Mouse (Mus musculus): ENCODE measurements around the gene Pnrc2.

Pnrc2 gene

GRCm38 (mm10) chr4:135873526-135874202 is at the start of gene Pnrc2:
TSS of gene Pnrc2 (minus strand) at chr4:135873850.
- peak; percentile 98 for DNase-seq

DNA sequence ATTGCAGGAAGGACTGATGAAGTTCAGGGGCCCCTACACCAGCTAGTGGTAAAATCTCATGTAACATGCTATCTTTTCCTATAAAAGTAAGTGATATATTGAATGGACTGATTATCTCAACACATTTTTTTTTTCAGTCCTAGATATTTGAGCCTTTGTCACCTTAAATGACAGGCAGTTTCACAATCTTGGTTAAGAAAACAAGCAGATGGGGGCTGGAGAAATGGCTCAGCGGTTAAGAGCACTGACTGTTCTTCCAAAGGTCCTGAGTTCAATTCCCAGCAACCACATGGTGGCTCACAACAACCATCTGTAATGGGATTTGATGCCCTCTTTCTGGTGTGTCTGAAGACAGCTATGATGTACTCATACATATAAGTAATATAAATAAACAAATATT is 48.5 kb upstream of the Pnrc2 start:
- DNase-seq: no peak

GRCm38 (mm10) chr4:135921257-135922120 is 47.8 kb upstream of the Pnrc2 start:
- no peak for DNase-seq

DNA sequence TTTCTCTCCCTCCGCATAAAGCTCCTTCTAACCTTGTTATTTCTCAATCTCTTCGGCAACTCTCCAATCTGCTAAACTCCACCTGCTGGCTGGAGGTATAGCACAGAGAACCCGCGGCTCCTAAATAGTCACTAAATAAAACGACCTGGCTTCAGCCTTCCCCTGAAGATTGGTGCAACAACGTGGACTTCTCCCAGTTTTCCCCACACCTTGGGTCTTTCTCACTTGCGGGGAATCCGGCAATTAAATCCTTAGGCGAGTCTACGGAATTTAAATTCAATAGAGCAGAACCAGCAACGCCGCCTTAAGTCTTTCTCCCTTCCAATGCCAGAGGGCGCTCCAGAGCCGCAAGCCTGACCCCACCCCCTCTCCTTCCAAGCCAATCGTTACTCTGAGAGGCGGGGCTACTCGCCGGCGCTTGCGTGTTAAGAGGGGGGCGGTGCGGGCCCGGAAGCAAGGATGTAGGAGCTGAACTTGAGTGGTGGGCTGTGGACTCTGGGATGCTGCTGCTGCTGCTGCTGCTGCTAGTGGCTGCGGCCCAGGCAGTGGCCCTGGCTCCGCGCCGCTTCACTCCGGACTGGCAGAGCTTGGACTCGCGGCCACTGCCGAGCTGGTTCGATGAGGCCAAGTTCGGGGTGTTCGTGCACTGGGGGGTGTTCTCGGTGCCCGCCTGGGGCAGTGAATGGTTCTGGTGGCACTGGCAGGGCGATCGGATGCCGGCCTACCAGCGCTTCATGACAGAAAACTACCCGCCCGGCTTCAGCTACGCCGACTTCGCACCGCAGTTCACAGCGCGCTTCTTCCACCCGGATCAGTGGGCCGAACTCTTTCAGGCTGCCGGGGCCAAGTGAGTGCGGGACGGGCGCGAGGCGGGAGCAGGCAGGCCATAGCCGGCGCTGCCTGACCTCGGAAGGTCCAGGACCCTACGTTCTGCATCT is 46.9 kb upstream of the Pnrc2 start, which contains the start of gene Fuca1:
Fuca1 (plus strand) TSS at position 432 of the 938 bp plus-strand sequence.
- peak; percentile 98 for DNase-seq

DNA sequence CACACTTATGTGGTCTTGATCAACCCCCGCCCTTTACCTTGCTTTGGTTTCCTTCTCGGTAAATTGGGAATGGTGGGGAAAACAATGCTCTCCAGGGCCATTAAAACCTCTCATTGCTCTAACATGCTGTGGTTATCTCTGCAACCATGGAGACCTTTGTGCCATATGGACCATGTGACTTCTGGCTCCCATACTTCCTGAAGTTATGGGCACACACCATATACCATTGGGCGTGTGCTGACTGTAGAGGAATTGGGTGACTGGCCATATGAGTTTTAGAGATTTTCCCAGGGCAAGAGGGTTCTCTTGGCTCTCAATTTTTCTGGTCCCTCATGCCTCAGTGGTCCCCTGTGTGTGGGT is 45.6 kb upstream of the Pnrc2 start:
- DNase-seq: no peak

GRCm38 (mm10) chr4:135918635-135919279 is 45.1 kb upstream of the Pnrc2 start:
- DNase-seq: no peak

GRCm38 (mm10) chr4:135913433-135913832 is 39.8 kb upstream of the Pnrc2 start:
- DNase-seq: no peak

- peak; percentile 88 for DNase-seq
These were observed 39.2 kb upstream of the Pnrc2 start for GRCm38 (mm10) chr4:135912835-135913234.

DNA sequence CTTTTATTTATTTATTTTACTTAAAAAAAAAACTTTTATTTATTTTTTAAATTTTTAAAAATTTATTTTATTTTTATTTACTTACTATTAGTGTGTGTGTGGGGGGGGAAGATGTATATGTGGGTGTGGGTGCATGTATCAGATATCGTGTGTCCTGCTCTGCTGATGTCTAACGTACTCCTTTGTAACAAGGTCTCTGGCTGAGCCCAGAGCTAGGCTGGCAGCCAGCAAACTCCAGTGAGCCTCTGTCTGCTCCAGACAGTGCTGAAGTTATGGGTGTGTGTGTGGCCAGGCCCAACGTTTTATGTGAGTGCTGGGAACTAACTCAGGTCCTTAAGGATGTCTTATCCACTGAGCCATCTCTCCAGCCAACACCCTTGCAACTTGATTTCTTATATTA is 38.5 kb upstream of the Pnrc2 start:
- no peak for DNase-seq

GRCm38 (mm10) chr4:135911531-135911930 is 37.9 kb upstream of the Pnrc2 start:
- DNase-seq: no peak

- DNase-seq: no peak
These were observed 35.8 kb upstream of the Pnrc2 start for GRCm38 (mm10) chr4:135909326-135910066.

- DNase-seq: no peak
These were observed 33.0 kb upstream of the Pnrc2 start for GRCm38 (mm10) chr4:135906633-135907032.

GRCm38 (mm10) chr4:135904810-135905209 is 31.2 kb upstream of the Pnrc2 start:
- no peak for DNase-seq

DNA sequence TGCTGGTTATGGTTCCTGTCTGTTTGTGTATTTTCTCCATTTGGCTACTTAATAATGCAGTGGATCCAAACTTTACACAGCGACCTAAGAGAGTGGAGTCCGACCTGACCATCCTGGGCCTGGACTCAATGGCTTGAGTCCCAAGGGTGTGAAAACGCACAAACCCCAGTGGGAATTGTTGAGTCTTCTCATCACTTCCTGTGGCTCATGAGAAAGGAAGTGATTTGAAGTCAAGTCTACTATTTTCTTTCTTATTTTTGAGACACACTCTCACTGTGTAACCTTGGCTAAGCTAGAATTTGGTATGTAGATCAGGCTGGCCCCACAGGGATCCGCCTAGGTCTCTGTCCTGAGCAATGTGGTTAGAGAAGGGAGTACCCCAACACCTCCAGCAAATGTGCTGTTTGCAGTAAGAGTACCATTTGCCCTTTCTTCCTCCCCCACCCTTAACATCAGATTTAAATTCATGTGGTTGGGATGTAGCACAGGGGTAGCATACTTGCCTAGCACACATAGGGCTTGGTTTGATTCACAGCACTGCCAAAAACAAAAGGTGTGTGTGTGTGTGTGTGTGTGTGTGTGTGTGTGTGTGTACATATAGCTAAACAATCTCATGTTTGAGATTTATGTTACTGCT is 29.1 kb upstream of the Pnrc2 start:
- no peak for DNase-seq

- DNase-seq: no peak
These were observed 26.4 kb upstream of the Pnrc2 start for GRCm38 (mm10) chr4:135900008-135900407.

GRCm38 (mm10) chr4:135899050-135899448 is 25.4 kb upstream of the Pnrc2 start:
- DNase-seq: no peak

DNA sequence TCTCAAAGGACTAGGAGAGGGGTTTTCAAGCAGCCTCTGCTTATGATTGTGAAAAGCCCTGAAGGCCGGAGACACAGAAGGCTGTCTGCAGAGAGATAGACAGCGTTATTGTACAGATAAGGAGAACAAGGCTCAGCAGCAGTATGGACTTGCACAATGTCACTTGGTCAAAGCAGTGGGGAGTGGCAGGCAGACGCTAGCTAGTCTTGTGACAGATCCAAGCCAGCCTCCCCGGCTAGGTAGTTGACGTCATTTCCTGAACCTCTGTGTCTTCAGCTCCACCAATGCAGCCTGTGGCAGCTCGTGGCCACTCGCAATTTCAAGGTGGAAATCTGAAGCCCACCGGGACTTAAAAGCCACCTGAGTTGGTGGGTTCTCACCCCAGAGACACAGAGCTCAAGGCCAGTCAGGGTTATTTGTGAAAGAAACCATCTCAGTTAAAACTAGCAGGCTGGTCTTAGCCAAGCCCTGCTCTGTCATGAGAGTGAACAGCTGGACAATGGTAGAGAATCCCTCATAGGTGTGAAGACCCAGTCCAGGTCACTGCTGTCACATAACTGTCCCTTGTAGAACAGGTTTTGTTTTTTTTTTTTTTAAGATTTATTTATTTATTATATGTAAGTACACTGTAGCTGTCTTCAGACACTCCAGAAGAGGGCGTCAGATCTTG is 24.9 kb upstream of the Pnrc2 start:
- DNase-seq: no peak

GRCm38 (mm10) chr4:135896157-135896556 is 22.5 kb upstream of the Pnrc2 start:
- no peak for DNase-seq

DNA sequence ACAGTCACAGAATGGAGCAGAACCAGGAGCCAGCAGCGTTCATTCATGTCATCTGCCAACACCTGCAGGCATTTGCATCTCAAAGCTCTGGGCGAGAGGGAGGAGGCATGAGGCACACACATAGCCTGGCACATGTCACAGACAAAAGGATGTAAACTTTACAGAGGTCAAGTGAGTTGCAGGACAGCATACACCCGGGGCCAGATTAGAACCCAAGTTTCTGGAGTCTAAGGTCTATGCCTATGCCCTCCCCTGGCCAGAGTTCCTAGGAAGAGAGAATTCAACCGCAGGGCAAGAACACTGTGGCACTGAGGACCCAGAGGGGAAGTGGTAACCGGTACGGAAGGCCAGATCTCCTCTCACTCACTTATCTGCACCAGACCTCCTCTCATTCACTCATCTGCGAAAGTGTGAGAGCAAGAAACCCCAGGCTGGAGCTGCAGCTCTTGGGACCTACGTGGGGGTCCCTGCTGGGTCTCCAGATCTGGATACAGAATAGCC is 21.5 kb upstream of the Pnrc2 start, which contains the start of gene Cnr2:
Cnr2 (plus strand) TSS at position 324 of the 501 bp plus-strand sequence.
- DNase-seq: no peak

- DNase-seq: no peak
These were observed 19.2 kb upstream of the Pnrc2 start for GRCm38 (mm10) chr4:135892884-135893283.
